Mouse (Mus musculus) neutrophil, adult 83 days (primary cell): Measurements from ENCODE around the gene Slc6a17. TPM values are rescaled to one million over a fixed set of nuclear protein-coding genes. Genes with fewer than 3 reads are reported as not detected.

ENCODE experiments used
- total RNA-seq, 2 experiments: library from RNA; stranded (reverse); gene quantifications; one replicate each; pipeline ENCODE4 v1.2.4; 2023

Gene Slc6a17
- total RNA-seq = not detected

DNA sequence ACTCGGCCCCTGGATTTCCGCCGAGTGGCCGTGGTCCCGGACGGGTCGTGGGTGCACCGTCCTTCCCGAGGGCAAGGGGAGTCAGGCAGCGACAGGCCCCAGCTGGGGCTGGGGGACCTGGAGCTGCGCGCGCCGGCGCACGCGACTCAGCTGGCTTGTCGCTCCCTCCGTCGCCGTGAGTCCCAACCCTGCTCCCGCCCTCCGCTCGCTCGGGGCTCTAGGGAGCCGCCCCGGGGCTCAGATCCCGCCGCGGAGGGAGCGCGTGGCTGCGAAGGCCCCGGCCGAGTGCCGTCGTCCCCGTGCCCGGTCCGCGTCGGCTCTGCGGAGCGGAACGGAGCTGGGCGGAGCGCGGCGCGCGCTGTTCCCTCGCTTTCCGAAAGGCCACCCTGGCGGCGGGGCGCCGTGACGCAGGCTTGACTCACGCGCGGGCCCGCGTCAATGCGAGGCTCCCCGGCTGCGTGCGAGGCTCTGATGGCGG is at the start of gene Slc6a17:
Slc6a17 (minus strand) TSS at position 388 of the 478 bp plus-strand sequence.

DNA sequence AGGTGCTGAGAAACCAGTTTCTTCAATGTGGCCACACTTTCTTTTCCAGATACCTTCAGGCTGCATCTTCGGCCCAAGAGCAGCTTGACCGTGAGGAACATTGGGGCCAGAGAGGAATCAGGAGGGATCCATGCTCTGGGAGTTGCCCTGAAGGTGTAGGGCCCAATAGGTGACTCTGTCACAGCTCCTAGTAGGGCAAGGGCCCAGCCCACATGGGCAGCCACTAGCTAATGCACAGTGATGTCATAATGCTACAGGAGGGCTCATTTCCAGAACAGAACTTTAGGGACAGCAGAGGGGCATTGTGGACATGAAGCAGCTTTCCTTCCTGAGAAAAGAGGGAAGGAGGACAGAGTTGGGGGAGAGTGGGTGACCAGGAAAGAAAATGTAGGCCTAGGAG is 37.0 kb upstream of the Slc6a17 start, which contains the start of gene Ubl4b:
Ubl4b (minus strand) TSS at position 232 of the 400 bp plus-strand sequence.

DNA sequence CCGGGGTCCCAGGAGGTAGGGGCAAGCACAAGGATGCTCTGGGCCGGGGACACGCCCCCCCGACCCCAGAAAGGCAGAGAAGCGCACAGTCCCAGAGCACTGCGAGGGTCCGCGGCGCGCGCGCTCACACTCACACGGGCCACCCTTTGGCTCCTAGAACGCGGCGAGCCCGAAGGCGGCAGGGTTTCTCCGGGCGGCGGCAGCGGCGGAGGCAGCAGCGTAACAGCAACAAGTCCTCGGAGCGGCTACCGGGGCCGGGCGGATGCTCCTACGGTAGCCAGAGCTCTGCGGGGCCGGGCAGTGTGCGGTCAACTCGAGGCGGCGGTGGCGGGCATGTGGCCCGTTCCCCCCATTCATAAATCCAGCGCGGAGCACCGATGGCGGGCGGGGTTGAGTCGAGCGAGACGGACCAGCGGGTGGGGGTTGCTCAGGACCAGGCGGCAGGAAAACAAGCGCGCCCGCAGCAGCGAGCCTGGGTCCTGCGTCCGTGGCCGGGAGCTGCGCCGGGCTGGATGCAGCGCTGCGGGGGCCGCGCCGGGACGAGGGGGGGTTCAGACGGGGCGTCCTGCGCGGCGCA is 58.5 kb downstream of the Slc6a17 start, which contains the start of gene Kcnc4:
Kcnc4 (minus strand) TSS at position 357 of the 577 bp plus-strand sequence.

Other genes with a start within 250 kb of the Slc6a17 start
- 10 to 100 TPM; 45.8 to 49.7 TPM for gene Lamtor5, start 239.2 kb downstream of the Slc6a17 start, total RNA-seq
- under 1 TPM; 0.28 to 0.33 TPM for gene Slc16a4, start 226.8 kb downstream of the Slc6a17 start, total RNA-seq
- 10 to 100 TPM; 33.7 to 33.9 TPM for gene Rbm15, start 184.3 kb downstream of the Slc6a17 start, total RNA-seq
- not detected for gene Kcnc4, start 58.5 kb downstream of the Slc6a17 start, total RNA-seq
- not detected for gene Ubl4b, start 37.1 kb upstream of the Slc6a17 start, total RNA-seq
- gene Alx3, start 77.0 kb upstream of the Slc6a17 start, total RNA-seq = not detected
- gene Gm10961, start 113.3 kb upstream of the Slc6a17 start, total RNA-seq = not detected
- 10 to 100 TPM; 36.1 to 39.0 TPM for gene Strip1, start 113.7 kb upstream of the Slc6a17 start, total RNA-seq
- gene Ahcyl1, start 178.5 kb upstream of the Slc6a17 start, total RNA-seq = 10 to 100 TPM; 38.6 to 41.7 TPM
- 10 to 100 TPM; 40.3 to 46.8 TPM for gene Csf1, start 242.5 kb upstream of the Slc6a17 start, total RNA-seq